Mouse (Mus musculus) ES-Bruce4 (cell line): ENCODE measurements around the gene Ube2l3. TPM values are rescaled to one million over a fixed set of nuclear protein-coding genes. Genes with fewer than 3 reads are reported as not detected.
A peak's percentile ranks its signal among the peaks of the same experiment; 100 is the strongest.

ENCODE experiments used
- H3K27ac ChIP-seq: 2 replicates; pipeline ENCODE4 v1.5.1; 2012; ENCODE audit warnings: low read length, inconsistent platforms; ENCODE audit not compliant: insufficient read depth
- H3K27me3 ChIP-seq: 2 replicates; pipeline ENCODE4 v1.6.1; 2012; ENCODE audit warnings: mild to moderate bottlenecking, low read length, inconsistent platforms; ENCODE audit not compliant: control insufficient read depth, poor library complexity, insufficient read depth, severe bottlenecking
- H3K36me3 ChIP-seq: 2 replicates; pipeline ENCODE4 v1.6.1; 2012; ENCODE audit warnings: inconsistent platforms, mild to moderate bottlenecking, low read length, moderate library complexity; ENCODE audit not compliant: control insufficient read depth, poor library complexity, insufficient read depth, severe bottlenecking
- H3K4me1 ChIP-seq: one replicate; pipeline ENCODE4 v1.8.1; 2011; ENCODE audit warnings: low read length; ENCODE audit not compliant: control insufficient read depth, insufficient read depth
- H3K4me3 ChIP-seq: 2 replicates; pipeline ENCODE4 v1.5.1; 2011; ENCODE audit warnings: low read depth, mild to moderate bottlenecking, low read length
- H3K9ac ChIP-seq: 2 replicates; pipeline ENCODE4 v1.6.1; 2012; ENCODE audit warnings: low read depth, mild to moderate bottlenecking, inconsistent platforms; ENCODE audit not compliant: poor library complexity, severe bottlenecking
- H3K9me3 ChIP-seq: replicated peaks from 2 replicates; pipeline ENCODE4 v1.6.1; 2012; ENCODE audit warnings: mild to moderate bottlenecking, low read length, inconsistent platforms; ENCODE audit not compliant: control insufficient read depth, poor library complexity, insufficient read depth, severe bottlenecking
- CTCF ChIP-seq: IDR thresholded peaks from one replicate; pipeline ENCODE4 v1.8.1; 2011; ENCODE audit warnings: low read depth, low read length
- EP300 ChIP-seq: IDR thresholded peaks from 2 replicates; pipeline ENCODE4 v1.6.1; 2011; ENCODE audit warnings: low read depth, low read length; ENCODE audit not compliant: insufficient read depth
- POLR2A ChIP-seq: IDR thresholded peaks from one replicate; pipeline ENCODE4 v1.8.1; 2011; ENCODE audit warnings: low read length; ENCODE audit not compliant: insufficient read depth
- polyA plus RNA-seq: library from polyadenylated mRNA; stranded (reverse); fragments of >200 nt; gene quantifications from 2 replicates; pipeline ENCODE4 v1.2.4, GENCODE M21; 2011; ENCODE audit warnings: low read depth; ENCODE audit not compliant: missing spikeins, insufficient read depth, insufficient read length

Gene Ube2l3
- polyA plus RNA-seq, 1 experiment: 207 TPM

- H3K9me3 ChIP-seq: no peaks in the 10 kb centered on the region
- no peaks in the 10 kb centered on the region for H3K4me1 ChIP-seq
- no peak overlapping the region for H3K27ac ChIP-seq
- H3K4me3 ChIP-seq: peak overlapping the region; percentile 89
- H3K36me3 ChIP-seq: no peaks in the 10 kb centered on the region
- TF ChIP-seq POLR2A (no peak), CTCF (no peak), EP300 (no peak)
- H3K9ac ChIP-seq: peak overlapping the region; percentile 78
- H3K27me3 ChIP-seq: no peaks in the 10 kb centered on the region
These were observed 71.0 kb downstream of the Ube2l3 start for GRCm38 (mm10) chr16:17131191-17132088.

DNA sequence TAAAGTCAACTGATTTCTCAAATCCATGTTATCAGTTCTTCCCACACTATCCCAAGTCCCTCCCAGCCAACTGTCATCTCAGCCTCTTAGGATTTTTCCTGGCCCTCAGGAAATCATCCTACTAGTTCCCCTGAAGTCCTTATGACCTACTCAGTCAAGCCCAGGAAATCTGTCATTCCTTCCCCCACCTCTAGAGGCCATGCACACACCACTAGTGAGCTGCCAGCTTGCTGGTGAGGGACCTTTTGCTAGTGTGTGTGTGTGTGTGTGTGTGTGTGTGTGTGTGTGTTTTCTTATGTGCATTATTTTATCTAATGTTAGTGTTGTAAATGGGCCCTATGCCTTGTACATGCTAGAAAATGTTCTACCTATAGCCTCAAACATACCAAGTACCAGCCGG lies 75.2 kb downstream of the Ube2l3 start:
- H3K27ac ChIP-seq: no peak overlapping the region
- TF ChIP-seq EP300 (no peak), CTCF (peak; percentile 77)
- no peaks in the 10 kb centered on the region for H3K9me3 ChIP-seq
- peaks cover 2% of the 10 kb centered on the region for H3K4me1 ChIP-seq
- no peaks in the 10 kb centered on the region for H3K27me3 ChIP-seq
- H3K36me3 ChIP-seq: no peaks in the 10 kb centered on the region
- no peak overlapping the region for H3K9ac ChIP-seq
- no peak overlapping the region for H3K4me3 ChIP-seq

DNA sequence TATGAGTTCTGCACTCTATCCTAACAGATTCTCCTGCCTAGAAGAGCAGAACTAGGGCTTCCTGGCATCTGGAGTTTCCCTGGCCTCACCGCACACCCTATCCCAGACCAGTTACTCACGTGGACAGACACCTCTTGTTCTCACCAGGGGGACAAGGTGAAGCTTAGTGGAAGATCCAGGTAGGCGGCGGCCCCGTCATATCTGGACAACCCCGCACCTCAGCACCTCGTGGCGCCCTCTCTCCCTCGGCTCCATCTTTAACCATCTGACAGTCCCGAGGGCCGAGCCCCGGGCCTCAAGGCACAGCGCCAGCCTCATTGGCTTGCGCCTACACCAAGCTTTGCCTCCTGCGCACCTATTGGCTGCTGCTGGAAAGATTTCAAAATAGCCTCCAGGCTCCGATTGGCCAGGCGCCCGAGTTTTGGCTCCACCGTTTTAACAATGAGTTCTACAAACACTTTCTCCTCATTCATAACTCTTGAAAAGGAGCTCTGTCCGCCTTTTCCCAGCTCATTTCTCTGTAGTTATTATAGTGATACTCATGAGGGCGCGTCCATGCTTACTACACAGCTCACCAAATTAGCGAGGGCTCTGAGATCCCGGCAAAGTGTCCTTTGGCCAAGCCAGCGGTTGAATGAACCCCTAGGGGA lies 77.5 kb downstream of the Ube2l3 start, which contains the start of gene 2610318N02Rik:
Gene 2610318N02Rik (minus strand): TSS at position 297 of the 650 bp plus-strand sequence.
- peak within 1 kb of the TSS; percentile 81 for H3K9ac ChIP-seq
- peaks cover 8% of the 10 kb centered on the region; the same call in 1 of the 2 replicates for H3K36me3 ChIP-seq
- peak within 1 kb of the TSS; percentile 92 for H3K4me3 ChIP-seq
- H3K9me3 ChIP-seq: no peaks in the 10 kb centered on the region
- H3K27me3 ChIP-seq: no peaks in the 10 kb centered on the region
- 0 out of 2 replicates have a peak within 1 kb of the TSS, but pooled peaks have one; percentile 20 for H3K27ac ChIP-seq
- H3K4me1 ChIP-seq: peaks cover 3% of the 10 kb centered on the region
- TF ChIP-seq CTCF (no peak), POLR2A (peak; percentile 78)

DNA sequence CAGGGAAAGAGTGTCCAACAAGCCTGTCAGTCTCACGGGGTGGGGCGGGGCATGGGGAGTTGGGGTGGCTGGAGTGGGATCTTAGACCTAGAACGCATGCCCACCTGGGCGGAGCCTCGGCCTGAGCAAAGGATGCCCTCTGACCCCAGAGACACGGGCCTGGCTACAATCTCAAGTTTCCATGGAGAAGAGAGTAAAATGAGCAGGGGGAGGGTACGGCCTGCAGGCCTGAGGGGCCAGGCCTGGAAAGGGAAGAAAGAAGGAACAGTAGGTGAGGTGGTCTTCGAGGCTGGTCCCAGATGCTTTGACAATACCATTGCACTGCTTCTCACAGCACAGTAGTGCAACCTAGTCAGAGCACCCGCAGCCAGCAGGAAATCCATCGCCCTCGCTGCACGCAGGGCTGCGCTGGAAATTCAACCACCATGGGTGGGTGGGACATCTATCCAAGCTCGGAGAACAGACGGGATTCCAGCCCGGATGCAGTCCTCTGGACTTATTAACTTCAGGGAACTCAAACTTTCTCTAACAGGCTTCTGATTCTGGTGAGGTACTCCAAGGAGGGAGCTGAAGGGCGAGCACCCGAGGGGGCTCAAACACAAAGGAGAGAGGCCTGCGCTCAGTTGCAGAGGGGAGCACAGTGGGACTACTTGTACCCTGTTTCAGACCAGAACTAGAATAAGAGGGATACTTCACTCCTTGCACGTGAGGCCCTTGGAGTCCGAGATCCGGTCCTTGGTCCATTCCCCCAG lies 78.2 kb downstream of the Ube2l3 start:
- H3K27ac ChIP-seq: no peak overlapping the region
- H3K27me3 ChIP-seq: no peaks in the 10 kb centered on the region
- H3K9ac ChIP-seq: peak overlapping the region; percentile 81
- H3K4me1 ChIP-seq: peaks cover 3% of the 10 kb centered on the region
- no peaks in the 10 kb centered on the region for H3K9me3 ChIP-seq
- peaks cover 15% of the 10 kb centered on the region; the same call in 1 of the 2 replicates for H3K36me3 ChIP-seq
- no peak for TF ChIP-seq CTCF
- TF ChIP-seq EP300: no peak
- TF ChIP-seq POLR2A: no peak
- H3K4me3 ChIP-seq: peak overlapping the region; percentile 92

DNA sequence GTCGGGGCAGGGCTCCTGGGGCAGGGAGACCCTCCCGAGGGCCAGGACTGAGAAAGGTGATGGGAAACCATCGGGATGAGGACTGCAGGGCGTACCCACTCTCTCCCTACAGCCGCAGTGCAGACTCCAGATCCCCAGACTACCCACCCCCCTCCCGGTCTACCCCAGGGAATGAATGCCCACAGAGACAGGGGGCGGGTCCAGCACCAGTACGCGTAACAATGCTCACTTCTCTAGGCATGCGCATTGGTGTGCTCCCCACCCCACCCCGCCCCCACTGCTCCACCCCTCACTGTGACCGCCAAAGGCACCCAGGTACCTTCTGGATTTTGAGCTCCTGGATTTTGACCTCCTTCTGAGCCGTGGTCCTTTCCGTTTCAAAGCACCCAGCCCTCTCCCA lies 80.9 kb downstream of the Ube2l3 start:
- 0 out of 2 replicates have a peak overlapping the region, but pooled peaks have one; percentile 30 for H3K27ac ChIP-seq
- H3K9me3 ChIP-seq: no peaks in the 10 kb centered on the region
- H3K9ac ChIP-seq: peak overlapping the region; percentile 4
- no peaks in the 10 kb centered on the region for H3K27me3 ChIP-seq
- TF ChIP-seq EP300: no peak
- TF ChIP-seq CTCF: no peak
- TF ChIP-seq POLR2A: no peak
- peaks cover 3% of the 10 kb centered on the region for H3K4me1 ChIP-seq
- H3K36me3 ChIP-seq: peaks cover 29% of the 10 kb centered on the region
- H3K4me3 ChIP-seq: peak overlapping the region; percentile 52
